Mouse (Mus musculus) layer of hippocampus, adult 11-12 months (tissue): ENCODE measurements at regions not wholly inside any gene's neighbourhood (a gene's known extent, or its start where the extent isn't known, plus 50 kb on each side); places are given as distances from the start of the nearest gene placed in this dataset.

Experiments
- DNase-seq: peaks from one replicate; pipeline ENCODE4 v3.0.0; 2022; ENCODE audit warnings: low spot score

DNA sequence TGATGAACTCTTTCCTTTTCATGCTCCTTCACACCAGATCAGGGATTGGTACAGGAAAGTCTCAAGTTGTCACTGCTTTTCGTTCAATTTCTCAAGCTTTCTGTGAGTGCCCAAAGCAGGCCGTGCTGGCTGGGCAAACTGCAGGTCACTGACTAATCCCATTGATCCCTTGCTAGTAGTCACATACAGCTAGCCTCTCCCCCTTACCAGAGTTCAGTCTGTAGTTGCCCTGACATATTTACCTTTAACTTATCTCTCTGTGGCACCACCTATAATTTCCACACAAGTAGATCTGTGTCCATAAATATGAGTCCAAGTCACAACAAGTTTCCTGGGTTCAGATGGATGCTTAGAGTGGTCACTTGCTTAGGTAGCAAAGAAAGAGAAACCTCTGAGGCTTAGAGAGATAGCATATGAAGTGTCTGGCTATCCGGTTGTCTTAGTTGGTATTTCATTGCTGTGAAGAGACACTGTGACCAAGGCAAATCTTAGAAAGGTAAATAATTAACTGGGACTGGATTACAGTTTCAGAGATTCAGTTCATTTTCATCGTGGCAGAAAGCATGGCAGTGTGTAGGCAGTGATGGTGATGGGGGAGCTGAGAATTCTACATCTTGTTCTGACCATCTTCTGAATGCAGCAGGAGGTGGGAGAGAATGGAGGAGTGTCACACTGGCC, 362.8 kb upstream of the Pcsk5 start:
- DNase-seq: no peak

DNA sequence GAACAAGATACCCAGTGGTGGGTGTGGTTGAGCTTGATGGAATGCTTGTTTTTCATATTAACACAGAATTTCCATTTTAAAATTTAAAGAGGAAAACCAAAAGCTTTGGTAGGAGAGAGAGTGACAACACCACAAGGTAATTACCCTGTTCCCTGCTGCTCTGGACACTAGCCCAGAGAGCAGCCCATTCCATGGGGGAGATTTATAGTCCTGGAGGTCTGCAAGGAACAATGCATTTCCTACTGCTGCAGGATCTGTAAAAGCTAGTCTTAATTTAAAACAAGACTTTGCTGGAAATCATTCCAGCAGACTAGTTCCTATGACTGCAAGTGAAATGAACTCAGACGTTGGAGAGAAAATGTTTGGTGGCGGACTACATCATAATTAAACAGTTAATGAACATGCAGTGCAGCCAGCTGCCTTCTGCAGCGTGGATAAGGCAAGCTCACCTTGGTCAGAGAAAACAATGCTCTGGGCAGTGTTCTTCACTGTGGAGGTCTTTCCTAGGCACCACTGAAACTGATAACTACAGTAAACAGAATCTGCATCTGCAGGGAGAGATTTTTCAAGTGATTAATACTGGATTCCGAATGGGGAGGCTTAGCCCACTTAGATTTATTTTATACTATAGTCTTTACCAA, 351.8 kb upstream of the Pcsk5 start:
- no peak for DNase-seq

GRCm38 (mm10) chr19:18188122-18188866, 350.9 kb upstream of the Pcsk5 start:
- no peak for DNase-seq

GRCm38 (mm10) chr19:18185767-18186554, 348.5 kb upstream of the Pcsk5 start:
- no peak for DNase-seq

DNA sequence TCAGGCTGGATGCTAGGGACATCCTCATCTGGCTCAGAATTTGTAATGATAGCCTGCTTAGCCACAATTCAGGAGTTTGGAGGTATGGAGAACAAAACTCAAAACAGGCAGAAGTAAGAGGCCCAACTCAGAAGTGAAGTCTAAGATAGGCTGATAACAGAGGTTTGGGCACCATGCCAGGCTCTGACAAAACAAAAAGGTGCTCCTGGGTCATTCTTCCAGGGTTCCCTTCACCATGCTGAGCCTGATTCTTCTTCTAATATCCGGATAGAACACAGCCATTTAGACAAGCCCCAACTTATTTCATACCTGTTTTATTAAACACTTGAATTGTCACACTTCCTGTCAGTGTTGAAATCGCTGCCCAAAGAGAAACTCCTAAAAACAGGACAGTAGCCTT, 347.8 kb upstream of the Pcsk5 start:
- no peak for DNase-seq

DNA sequence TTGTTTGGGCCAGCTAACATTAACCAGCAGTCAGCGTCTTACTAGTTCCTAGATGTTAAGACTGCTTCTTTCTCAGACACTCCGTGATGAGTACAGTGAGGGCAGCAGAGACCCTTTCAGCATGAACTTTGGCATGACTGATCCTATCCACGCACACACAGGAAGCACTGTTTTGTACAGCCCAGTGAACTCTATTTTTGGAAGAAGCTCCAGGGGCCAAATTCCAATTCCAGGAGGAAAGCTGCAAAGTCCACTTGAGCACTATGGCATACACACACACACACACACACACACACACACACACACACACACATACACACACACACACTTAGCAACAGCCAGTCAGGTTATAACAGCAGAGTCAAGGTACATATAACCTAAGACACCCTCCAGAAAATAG, 338.8 kb upstream of the Pcsk5 start:
- DNase-seq: no peak

DNA sequence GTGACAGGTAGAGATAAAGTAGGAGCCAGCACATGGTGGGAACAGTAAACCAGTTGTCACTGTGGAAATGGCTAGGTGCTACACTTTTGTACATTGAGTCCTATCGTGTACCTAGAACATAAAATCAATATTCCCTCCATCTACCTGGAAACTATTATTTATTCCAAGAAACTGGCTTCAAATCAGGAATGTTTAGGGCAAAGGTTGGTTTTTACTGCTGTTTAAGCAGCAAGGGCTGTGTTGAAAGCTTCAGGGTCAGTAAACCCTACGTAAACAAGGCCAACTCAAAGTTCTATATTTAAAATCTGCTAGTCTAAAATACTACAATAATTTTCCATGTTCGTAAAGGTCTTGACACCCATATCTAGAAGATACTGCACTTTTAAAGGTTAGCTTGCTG, 309.1 kb upstream of the Pcsk5 start:
- no peak for DNase-seq

GRCm38 (mm10) chr19:18130936-18131335, 293.5 kb upstream of the Pcsk5 start:
- DNase-seq: no peak

- no peak for DNase-seq
These were observed 291.4 kb upstream of the Pcsk5 start for GRCm38 (mm10) chr19:18128786-18129185.

DNA sequence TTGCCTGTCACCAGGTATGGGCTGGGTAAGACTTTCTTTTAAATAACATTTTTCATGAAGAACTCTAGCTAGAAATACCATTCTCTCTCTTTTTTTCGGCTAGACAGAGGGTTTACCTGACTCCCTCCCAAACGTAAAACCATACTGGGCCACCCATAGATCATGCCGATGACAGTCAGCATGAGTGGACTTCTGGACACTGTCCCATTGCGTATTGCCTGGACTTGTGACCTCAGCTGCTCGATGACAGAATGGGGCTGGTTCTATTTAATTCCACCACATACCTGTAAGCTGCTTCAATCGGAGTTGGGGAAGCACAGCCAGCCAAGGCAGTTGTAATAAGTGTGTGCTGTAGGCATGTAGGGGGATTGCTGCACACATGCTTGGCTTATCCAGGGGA, 268.8 kb upstream of the Pcsk5 start:
- no peak for DNase-seq

DNA sequence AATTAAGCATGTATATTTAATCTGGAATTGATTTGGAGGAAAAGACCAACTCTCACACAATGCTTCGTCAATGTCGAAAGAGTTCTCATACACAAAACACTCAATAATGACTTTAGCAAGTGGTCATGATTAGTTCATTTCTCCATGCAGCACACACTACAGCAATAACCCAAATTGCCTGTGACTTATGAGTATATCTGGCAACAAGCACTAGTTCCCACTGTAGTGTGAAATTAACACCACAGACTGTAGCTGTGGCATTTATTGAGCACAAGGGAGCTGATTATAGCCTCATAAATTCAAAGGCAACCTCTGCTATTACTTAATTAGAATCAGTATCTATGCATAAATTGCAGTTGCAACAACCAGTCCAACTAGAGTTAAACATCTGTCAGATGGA, 267.2 kb upstream of the Pcsk5 start:
- DNase-seq: no peak

GRCm38 (mm10) chr19:18101423-18102341, 264.2 kb upstream of the Pcsk5 start:
- DNase-seq: no peak

GRCm38 (mm10) chr19:18083312-18083711, 245.9 kb upstream of the Pcsk5 start:
- no peak for DNase-seq

DNA sequence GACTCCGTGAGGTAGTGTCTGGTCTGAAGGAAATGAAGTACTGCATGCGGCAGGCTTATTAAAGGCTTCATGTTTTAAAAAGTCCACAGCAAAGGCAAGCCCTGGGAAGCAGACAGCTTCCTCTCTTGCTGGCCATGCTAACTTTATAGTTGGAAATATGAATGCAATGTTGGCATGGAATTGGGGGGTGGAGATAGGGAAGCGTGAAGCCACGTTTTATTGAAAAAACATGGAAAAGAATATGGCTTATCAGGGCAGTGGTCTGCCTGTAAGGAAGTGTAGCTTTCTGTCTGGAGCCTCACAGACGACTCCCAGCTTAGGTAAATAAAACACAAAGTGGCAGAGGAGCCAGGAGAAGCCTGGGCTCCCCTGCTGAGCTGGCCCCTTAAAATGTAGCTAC, 231.5 kb upstream of the Pcsk5 start:
- no peak for DNase-seq

DNA sequence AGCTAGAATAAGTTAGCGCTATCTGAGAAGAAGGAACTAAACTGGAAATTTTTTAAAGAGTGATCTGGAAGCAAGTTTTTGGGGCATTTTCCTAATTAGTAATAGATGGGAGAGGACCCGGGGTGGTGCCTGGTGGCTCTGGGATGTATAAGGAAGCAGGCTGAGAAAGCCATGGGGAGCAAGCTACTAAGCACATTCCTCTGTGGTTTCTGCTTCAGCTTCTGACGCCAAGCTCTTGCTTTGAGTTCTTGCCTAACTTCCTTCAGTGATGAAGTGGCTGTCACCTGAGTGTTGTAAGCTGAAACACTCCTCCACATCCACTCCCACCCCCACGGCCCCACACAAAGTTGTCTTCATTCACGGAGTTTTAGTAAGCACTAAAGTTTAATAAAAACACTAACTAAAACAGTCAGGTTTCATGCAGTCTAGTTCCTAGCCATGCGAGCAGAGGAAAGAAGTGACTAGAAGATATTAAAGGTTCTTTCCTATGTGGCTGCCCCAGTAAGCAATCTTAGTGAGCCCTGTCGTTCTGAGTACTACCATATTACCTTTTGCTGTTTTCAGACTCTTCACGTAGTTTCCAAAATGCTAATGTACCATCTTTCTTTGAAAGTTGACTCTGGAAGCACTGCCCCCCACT, 230.5 kb upstream of the Pcsk5 start:
- no peak for DNase-seq

DNA sequence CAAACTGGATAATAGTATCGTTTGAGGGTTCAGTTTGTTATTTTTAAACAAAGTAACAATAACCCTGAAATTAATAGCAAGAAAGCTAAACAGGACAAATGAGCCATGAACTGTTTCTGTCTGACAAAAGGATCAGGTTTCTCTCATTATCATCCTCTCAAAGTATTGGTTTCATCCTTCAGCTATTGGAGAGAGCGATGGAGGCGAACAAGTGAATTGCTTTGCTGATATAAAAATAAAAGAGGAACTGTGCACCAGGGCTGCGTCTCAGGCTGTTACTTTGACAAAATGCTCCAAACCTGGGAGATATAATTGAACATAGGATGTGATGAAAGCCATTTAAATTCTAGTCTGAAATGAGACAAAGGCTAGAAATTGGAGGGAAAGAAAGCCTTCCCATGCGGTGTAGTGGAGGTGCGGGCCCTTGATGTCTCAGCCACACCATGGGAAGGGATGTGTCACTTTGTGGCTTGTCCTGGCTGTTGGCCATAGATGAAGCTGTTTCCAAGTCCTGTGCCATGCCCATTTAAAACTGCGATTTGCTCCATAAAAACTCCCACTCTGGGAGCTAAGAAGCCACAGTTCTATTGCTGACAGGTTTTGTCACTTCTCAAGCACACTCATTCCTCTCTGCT, 219.9 kb upstream of the Pcsk5 start:
- no peak for DNase-seq

DNA sequence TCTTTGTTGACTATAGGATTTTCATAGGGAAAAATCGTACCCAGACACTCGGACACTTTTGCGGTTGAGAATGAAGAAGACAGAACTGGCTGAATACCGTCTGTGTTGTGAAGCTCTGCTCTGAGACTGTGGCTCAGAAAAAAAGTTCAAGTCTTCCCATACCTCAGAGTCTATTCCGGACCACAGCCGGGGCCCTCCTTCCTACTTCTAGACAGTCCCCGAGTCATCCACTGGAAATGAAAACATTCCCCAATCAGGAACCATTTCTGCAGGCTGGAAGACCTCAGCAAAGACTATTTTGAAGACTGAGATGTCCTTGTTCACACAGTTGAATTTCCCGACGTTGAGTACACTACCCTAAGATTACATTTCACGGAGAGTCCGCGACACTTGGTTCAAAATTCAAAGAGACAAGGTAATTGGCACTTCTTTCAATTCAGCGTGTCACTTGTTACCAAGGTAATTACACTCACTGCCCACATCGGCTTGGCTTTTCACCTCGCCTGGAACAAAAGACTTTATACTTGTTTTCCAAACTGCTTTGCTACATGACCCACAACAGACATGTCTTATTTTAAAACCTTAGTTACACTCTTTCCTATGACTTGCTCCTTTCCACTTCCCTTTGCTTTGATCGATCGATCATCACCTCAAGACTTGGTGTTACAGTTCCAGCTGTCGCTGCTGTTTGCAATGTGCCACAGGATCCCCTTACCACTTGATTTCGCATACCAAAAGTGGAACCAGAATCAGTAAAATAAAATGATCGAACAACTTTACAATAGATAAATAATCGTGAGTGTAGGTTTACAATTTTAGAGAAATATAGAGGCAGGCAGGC, 219.2 kb upstream of the Pcsk5 start:
- DNase-seq: no peak

- no peak for DNase-seq
These were observed 212.9 kb upstream of the Pcsk5 start for GRCm38 (mm10) chr19:18050353-18050752.

GRCm38 (mm10) chr19:18034225-18034624, 196.8 kb upstream of the Pcsk5 start:
- DNase-seq: no peak

- no peak for DNase-seq
These were observed 196.2 kb upstream of the Pcsk5 start for GRCm38 (mm10) chr19:18033599-18033998.
